Mouse (Mus musculus) cortical plate, adult 2 months (tissue): Measurements from ENCODE around the gene Hexim2. TPM values are rescaled to one million over a fixed set of nuclear protein-coding genes. Genes with fewer than 3 reads are reported as not detected.

Source experiments
- H3K27ac ChIP-seq: fragments of 200-500 bp; 2 replicates; pipeline ENCODE4 v1.5.1; 2012; ENCODE audit warnings: low read length, control low read depth, inconsistent platforms; ENCODE audit not compliant: insufficient read depth
- H3K4me1 ChIP-seq: fragments of 200-500 bp; 2 replicates; pipeline ENCODE4 v1.6.1; 2011; ENCODE audit warnings: low read length; ENCODE audit not compliant: control insufficient read depth, insufficient read depth
- H3K4me3 ChIP-seq: fragments of 200-500 bp; 2 replicates; pipeline ENCODE4 v1.5.1; 2011; ENCODE audit warnings: mild to moderate bottlenecking, low read length, control low read depth; ENCODE audit not compliant: insufficient read depth
- CTCF ChIP-seq: fragments of 200-500 bp; IDR thresholded peaks from 2 replicates; pipeline ENCODE4 v1.5.1; 2011; ENCODE audit warnings: mild to moderate bottlenecking, control low read depth, low read length; ENCODE audit not compliant: insufficient read depth; ENCODE audit errors: extremely low read depth
- POLR2A ChIP-seq: fragments of 200-500 bp; IDR thresholded peaks from 2 replicates; pipeline ENCODE4 v1.6.1; 2011; ENCODE audit warnings: mild to moderate bottlenecking, low read length, control low read depth; ENCODE audit not compliant: insufficient read depth; ENCODE audit errors: extremely low read depth
- polyA plus RNA-seq: library from polyadenylated mRNA; depleted of rRNA; stranded (reverse); fragments of >200 nt; gene quantifications from 2 replicates; pipeline ENCODE4 v1.2.3, GENCODE M21; 2012

Gene Hexim2
- polyA plus RNA-seq, 1 experiment = 10.7 TPM

DNA sequence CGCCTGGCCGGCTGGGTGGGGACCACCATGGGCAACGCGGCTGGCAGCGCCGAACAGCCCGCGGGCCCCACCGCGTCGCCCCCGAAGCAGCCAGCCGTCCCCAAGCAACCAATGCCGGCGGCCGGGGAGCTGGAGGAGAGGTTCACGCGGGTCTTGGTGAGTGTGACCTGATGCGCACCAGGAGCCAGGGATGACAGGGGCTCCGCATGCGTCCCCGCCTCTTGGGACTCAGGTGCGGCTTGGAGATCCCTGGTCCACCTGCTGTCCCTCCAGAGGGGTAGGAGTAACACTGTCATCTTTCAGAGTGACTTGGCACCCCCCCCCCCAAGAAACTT lies 39.0 kb downstream of the Hexim2 start:
- TF ChIP-seq CTCF (no peak), POLR2A (no peak)
- peaks cover 11% of the 10 kb centered on the region for H3K4me1 ChIP-seq
- H3K27ac ChIP-seq = peak overlapping the region; percentile 73; the same call in 1 of the 2 replicates
- peak overlapping the region; percentile 79 for H3K4me3 ChIP-seq

- TF ChIP-seq CTCF (no peak), POLR2A (no peak)
- Histone ChIP-seq H3K4me1 (peaks cover 11% of the 10 kb centered on the region), H3K4me3 (peak overlapping the region; percentile 79), H3K27ac (no peak overlapping the region)
Measured at GRCm38 (mm10) chr11:103171703-103172391, 39.6 kb downstream of the Hexim2 start.

GRCm38 (mm10) chr11:103172392-103173040 lies 40.3 kb downstream of the Hexim2 start:
- peak overlapping the region; percentile 79; the same call in 1 of the 2 replicates for H3K4me3 ChIP-seq
- H3K4me1 ChIP-seq = peaks cover 14% of the 10 kb centered on the region

GRCm38 (mm10) chr11:103173041-103173770 lies 41.0 kb downstream of the Hexim2 start:
- peaks cover 14% of the 10 kb centered on the region for H3K4me1 ChIP-seq
- no peak overlapping the region for H3K27ac ChIP-seq
- H3K4me3 ChIP-seq = peak overlapping the region; percentile 3; the same call in 1 of the 2 replicates
- no peak for TF ChIP-seq POLR2A
- TF ChIP-seq CTCF = no peak

More at GRCm38 (mm10) chr11:103172392-103173040, 40.3 kb downstream of the Hexim2 start:
- TF ChIP-seq CTCF = no peak
- no peak for TF ChIP-seq POLR2A
- H3K27ac ChIP-seq = no peak overlapping the region

GRCm38 (mm10) chr11:103173771-103174344 lies 41.6 kb downstream of the Hexim2 start:
- Histone ChIP-seq H3K4me1 (peaks cover 14% of the 10 kb centered on the region), H3K27ac (no peak overlapping the region), H3K4me3 (0 out of 2 replicates have a peak overlapping the region, but pooled peaks have one; percentile 3)
- TF ChIP-seq CTCF = no peak
- TF ChIP-seq POLR2A = no peak

DNA sequence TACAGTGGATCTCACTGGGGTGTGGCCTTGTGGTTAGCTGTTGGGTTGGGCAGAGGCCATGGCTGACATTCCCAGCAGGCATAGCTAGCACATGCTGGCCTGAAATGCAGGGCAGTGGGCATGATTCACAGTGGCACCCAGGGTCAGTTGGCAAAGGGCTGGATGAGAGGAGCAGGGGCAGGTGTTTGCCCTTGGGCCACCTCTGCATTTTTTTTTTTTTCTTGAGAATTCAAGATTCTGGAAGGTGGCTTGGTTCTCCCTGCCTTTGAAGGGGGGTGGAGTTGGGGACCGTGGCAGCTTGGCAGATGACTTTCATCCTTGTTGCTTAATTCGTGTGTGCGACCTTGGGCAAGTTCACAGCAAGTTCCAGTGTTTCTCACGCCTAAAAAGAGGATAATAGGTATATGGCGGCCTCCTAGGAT lies 42.2 kb downstream of the Hexim2 start:
- TF ChIP-seq POLR2A (no peak), CTCF (no peak)
- H3K4me3 ChIP-seq = no peak overlapping the region
- H3K27ac ChIP-seq = no peak overlapping the region
- H3K4me1 ChIP-seq = peaks cover 13% of the 10 kb centered on the region

- Histone ChIP-seq H3K27ac (no peak overlapping the region), H3K4me3 (no peak overlapping the region), H3K4me1 (peaks cover 13% of the 10 kb centered on the region)
- TF ChIP-seq POLR2A (no peak), CTCF (no peak)
Measured at GRCm38 (mm10) chr11:103174891-103175391, 42.7 kb downstream of the Hexim2 start.

- Histone ChIP-seq H3K27ac (no peak overlapping the region), H3K4me3 (no peak overlapping the region), H3K4me1 (peaks cover 10% of the 10 kb centered on the region)
- TF ChIP-seq CTCF = no peak
- TF ChIP-seq POLR2A = no peak
Measured at GRCm38 (mm10) chr11:103175688-103176442, 43.6 kb downstream of the Hexim2 start.
